Mouse (Mus musculus): ENCODE measurements at regions not wholly inside any gene's neighbourhood (a gene's known extent, or its start where the extent isn't known, plus 50 kb on each side); places are given as distances from the start of the nearest gene placed in this dataset.
"Not testable (repeated sequence)": the region's sequence is repeated elsewhere in the genome, so short reads cannot be mapped to it uniquely, and the experiment has no call there.

- WGBS = 70% methylated on average over 5 of the region's 5 CpGs
- H3K4me2 ChIP-seq (replicated peaks; ENCODE audit: low read depth, low read length, severe bottlenecking) = no peak overlapping the region
- TF ChIP-seq POLR2A (IDR thresholded peaks at IDR 0.05; ENCODE audit: borderline replicate concordance, extremely low read depth, insufficient read depth, insufficient read length) = no peak
- ATAC-seq (ENCODE audit: low FRiP score, low read depth) (no peak), DNase-seq (ENCODE audit: low spot score) (no peak)
- H3K4me1 ChIP-seq (ENCODE audit: control insufficient read depth, insufficient read depth, low read length) = 0 out of 2 replicates have a peak, but pooled peaks cover 3% of the 10 kb centered on the region
- no peak overlapping the region for H3K27ac ChIP-seq (replicated peaks; ENCODE audit: low read depth, low read length)
- H3K9me3 ChIP-seq (ENCODE audit: control insufficient read depth, low read length) = no peaks in the 10 kb centered on the region
- H3K27me3 ChIP-seq (ENCODE audit: control insufficient read depth, insufficient read depth, low read length) = no peaks in the 10 kb centered on the region
- H3K9ac ChIP-seq (ENCODE audit: low read depth, low read length, severe bottlenecking) = no peak overlapping the region
- no peak overlapping the region for H3K4me3 ChIP-seq (replicated peaks; ENCODE audit: low read length)
- H3K36me3 ChIP-seq (ENCODE audit: control insufficient read depth, insufficient read depth, low read length) = no peaks in the 10 kb centered on the region
Observed at GRCm38 (mm10) chr15:27082826-27083225, 187.4 kb upstream of the Fbxl7 start.

DNA sequence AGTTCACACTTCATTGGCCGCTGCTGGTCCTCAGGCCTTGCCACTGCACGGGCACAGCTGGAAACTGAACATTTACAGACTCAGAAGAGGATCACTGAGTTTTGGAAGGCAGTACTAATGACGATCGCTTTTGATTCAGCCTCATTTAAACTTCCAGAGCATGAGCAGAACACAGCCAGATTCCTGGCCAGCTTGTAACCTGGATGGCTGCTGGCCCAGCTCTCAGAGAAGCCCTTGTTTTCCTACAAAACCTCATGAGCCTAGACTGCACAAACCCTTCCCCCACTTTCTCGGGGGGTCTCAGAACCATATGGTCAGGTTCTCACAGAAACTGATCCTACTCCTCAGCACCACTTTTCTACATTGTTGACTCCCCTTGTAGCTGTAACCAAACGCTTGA, 188.2 kb upstream of the Fbxl7 start:
- no peak overlapping the region for H3K27ac ChIP-seq (replicated peaks; ENCODE audit: low read depth, low read length)
- no peaks in the 10 kb centered on the region for H3K36me3 ChIP-seq (ENCODE audit: control insufficient read depth, insufficient read depth, low read length)
- H3K27me3 ChIP-seq (ENCODE audit: control insufficient read depth, insufficient read depth, low read length) = no peaks in the 10 kb centered on the region
- 44% methylated on average over 6 of the region's 6 CpGs for WGBS
- no peak overlapping the region for H3K9ac ChIP-seq (ENCODE audit: low read depth, low read length, severe bottlenecking)
- no peak overlapping the region for H3K4me3 ChIP-seq (replicated peaks; ENCODE audit: low read length)
- 0 out of 2 replicates have a peak, but pooled peaks cover 3% of the 10 kb centered on the region for H3K4me1 ChIP-seq (ENCODE audit: control insufficient read depth, insufficient read depth, low read length)
- H3K9me3 ChIP-seq (ENCODE audit: control insufficient read depth, low read length) = no peaks in the 10 kb centered on the region
- DNase-seq (ENCODE audit: low spot score) (no peak), ATAC-seq (ENCODE audit: low FRiP score, low read depth) (no peak)
- no peak for TF ChIP-seq POLR2A (IDR thresholded peaks at IDR 0.05; ENCODE audit: borderline replicate concordance, extremely low read depth, insufficient read depth, insufficient read length)
- H3K4me2 ChIP-seq (replicated peaks; ENCODE audit: low read depth, low read length, severe bottlenecking) = no peak overlapping the region

GRCm38 (mm10) chr15:27089155-27089554, 193.8 kb upstream of the Fbxl7 start:
- peak; percentile 68 for ATAC-seq (ENCODE audit: low FRiP score, low read depth)

GRCm38 (mm10) chr15:27094102-27094501, 198.7 kb upstream of the Fbxl7 start:
- Histone ChIP-seq H3K9ac (ENCODE audit: low read depth, low read length, severe bottlenecking) (no peak overlapping the region), H3K4me3 (replicated peaks; ENCODE audit: low read length) (no peak overlapping the region), H3K27me3 (ENCODE audit: control insufficient read depth, insufficient read depth, low read length) (no peaks in the 10 kb centered on the region), H3K9me3 (ENCODE audit: control insufficient read depth, low read length) (no peaks in the 10 kb centered on the region), H3K27ac (replicated peaks; ENCODE audit: low read depth, low read length) (no peak overlapping the region), H3K4me2 (replicated peaks; ENCODE audit: low read depth, low read length, severe bottlenecking) (no peak overlapping the region), H3K36me3 (ENCODE audit: control insufficient read depth, insufficient read depth, low read length) (no peaks in the 10 kb centered on the region), H3K4me1 (ENCODE audit: control insufficient read depth, insufficient read depth, low read length) (peaks cover 5% of the 10 kb centered on the region; the same call in 1 of the 2 replicates)
- ATAC-seq (ENCODE audit: low FRiP score, low read depth) (no peak), DNase-seq (ENCODE audit: low spot score) (no peak)
- TF ChIP-seq POLR2A (IDR thresholded peaks at IDR 0.05; ENCODE audit: borderline replicate concordance, extremely low read depth, insufficient read depth, insufficient read length) = no peak
- 75% methylated on average over 3 of the region's 3 CpGs for WGBS

More at GRCm38 (mm10) chr15:27089155-27089554, 193.8 kb upstream of the Fbxl7 start:
- Histone ChIP-seq H3K9ac (ENCODE audit: low read depth, low read length, severe bottlenecking) (no peak overlapping the region), H3K9me3 (ENCODE audit: control insufficient read depth, low read length) (no peaks in the 10 kb centered on the region), H3K27ac (replicated peaks; ENCODE audit: low read depth, low read length) (no peak overlapping the region), H3K4me1 (ENCODE audit: control insufficient read depth, insufficient read depth, low read length) (peaks cover 5% of the 10 kb centered on the region; the same call in 1 of the 2 replicates), H3K4me3 (replicated peaks; ENCODE audit: low read length) (no peak overlapping the region), H3K36me3 (ENCODE audit: control insufficient read depth, insufficient read depth, low read length) (no peaks in the 10 kb centered on the region), H3K27me3 (ENCODE audit: control insufficient read depth, insufficient read depth, low read length) (no peaks in the 10 kb centered on the region), H3K4me2 (replicated peaks; ENCODE audit: low read depth, low read length, severe bottlenecking) (no peak overlapping the region)
- WGBS = 46% methylated on average over 6 of the region's 6 CpGs
- DNase-seq (ENCODE audit: low spot score) = peak; percentile 69
- no peak for TF ChIP-seq POLR2A (IDR thresholded peaks at IDR 0.05; ENCODE audit: borderline replicate concordance, extremely low read depth, insufficient read depth, insufficient read length)

DNA sequence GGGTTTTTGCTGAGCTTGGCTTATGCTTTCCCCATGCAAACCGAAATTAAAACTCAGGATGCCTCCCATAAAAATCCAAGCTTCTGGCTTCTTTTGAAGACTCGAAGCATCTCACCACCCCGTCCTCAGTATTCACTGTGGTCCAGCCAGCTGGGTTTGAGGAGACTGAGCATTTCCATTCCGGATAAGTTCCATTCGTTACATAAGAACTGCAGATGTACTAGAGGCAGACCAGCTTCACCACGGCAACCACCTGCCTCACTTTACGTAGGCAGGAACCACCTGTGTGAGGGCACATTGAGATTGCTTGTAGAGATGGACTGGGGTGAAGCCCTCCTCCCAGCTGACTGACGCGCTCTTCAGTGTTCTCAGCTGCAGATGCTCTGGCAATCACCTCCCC, 199.9 kb upstream of the Fbxl7 start:
- H3K27ac ChIP-seq (replicated peaks; ENCODE audit: low read depth, low read length) = no peak overlapping the region
- no peak for TF ChIP-seq POLR2A (IDR thresholded peaks at IDR 0.05; ENCODE audit: borderline replicate concordance, extremely low read depth, insufficient read depth, insufficient read length)
- ATAC-seq (ENCODE audit: low FRiP score, low read depth) (no peak), DNase-seq (ENCODE audit: low spot score) (no peak)
- H3K4me2 ChIP-seq (replicated peaks; ENCODE audit: low read depth, low read length, severe bottlenecking) = no peak overlapping the region
- H3K9ac ChIP-seq (ENCODE audit: low read depth, low read length, severe bottlenecking) = no peak overlapping the region
- H3K4me3 ChIP-seq (replicated peaks; ENCODE audit: low read length) = no peak overlapping the region
- no peaks in the 10 kb centered on the region for H3K27me3 ChIP-seq (ENCODE audit: control insufficient read depth, insufficient read depth, low read length)
- H3K9me3 ChIP-seq (ENCODE audit: control insufficient read depth, low read length) = no peaks in the 10 kb centered on the region
- H3K36me3 ChIP-seq (ENCODE audit: control insufficient read depth, insufficient read depth, low read length) = no peaks in the 10 kb centered on the region
- H3K4me1 ChIP-seq (ENCODE audit: control insufficient read depth, insufficient read depth, low read length) = no peaks in the 10 kb centered on the region
- 70% methylated on average over 9 of the region's 9 CpGs for WGBS

DNA sequence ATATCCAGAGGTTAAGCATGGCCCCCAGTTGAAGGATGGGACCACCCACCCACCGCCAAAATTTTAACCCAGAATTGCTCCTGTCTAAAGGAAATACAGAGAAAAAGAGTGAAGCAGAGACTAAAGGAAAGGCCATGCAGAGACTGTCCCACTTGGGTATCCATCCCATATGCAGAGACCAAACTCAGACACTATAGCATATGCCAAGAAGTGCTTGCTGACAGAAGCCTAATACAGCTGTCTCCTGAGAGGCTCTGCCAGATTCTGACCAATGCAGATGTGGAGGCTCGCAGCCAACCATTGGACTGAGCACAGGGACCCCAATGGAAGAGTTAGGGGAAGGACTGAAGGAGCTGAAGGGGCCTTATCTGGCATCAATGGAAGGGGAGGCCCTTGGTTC, 206.2 kb upstream of the Fbxl7 start:
- ATAC-seq (ENCODE audit: low FRiP score, low read depth); H3K4me3 ChIP-seq (replicated peaks; ENCODE audit: low read length); H3K27ac ChIP-seq (replicated peaks; ENCODE audit: low read depth, low read length); H3K4me2 ChIP-seq (replicated peaks; ENCODE audit: low read depth, low read length, severe bottlenecking); H3K4me1 ChIP-seq (ENCODE audit: control insufficient read depth, insufficient read depth, low read length); H3K36me3 ChIP-seq (ENCODE audit: control insufficient read depth, insufficient read depth, low read length); H3K9ac ChIP-seq (ENCODE audit: low read depth, low read length, severe bottlenecking); H3K27me3 ChIP-seq (ENCODE audit: control insufficient read depth, insufficient read depth, low read length); DNase-seq (ENCODE audit: low spot score); H3K9me3 ChIP-seq (ENCODE audit: control insufficient read depth, low read length): not testable (repeated sequence)
- WGBS = 79% methylated on average over 2 of the region's 2 CpGs

All from limb, embryonic 14.5 days (tissue).